Mouse (Mus musculus): ENCODE results near the gene Vax1.

Gene Vax1

DNA sequence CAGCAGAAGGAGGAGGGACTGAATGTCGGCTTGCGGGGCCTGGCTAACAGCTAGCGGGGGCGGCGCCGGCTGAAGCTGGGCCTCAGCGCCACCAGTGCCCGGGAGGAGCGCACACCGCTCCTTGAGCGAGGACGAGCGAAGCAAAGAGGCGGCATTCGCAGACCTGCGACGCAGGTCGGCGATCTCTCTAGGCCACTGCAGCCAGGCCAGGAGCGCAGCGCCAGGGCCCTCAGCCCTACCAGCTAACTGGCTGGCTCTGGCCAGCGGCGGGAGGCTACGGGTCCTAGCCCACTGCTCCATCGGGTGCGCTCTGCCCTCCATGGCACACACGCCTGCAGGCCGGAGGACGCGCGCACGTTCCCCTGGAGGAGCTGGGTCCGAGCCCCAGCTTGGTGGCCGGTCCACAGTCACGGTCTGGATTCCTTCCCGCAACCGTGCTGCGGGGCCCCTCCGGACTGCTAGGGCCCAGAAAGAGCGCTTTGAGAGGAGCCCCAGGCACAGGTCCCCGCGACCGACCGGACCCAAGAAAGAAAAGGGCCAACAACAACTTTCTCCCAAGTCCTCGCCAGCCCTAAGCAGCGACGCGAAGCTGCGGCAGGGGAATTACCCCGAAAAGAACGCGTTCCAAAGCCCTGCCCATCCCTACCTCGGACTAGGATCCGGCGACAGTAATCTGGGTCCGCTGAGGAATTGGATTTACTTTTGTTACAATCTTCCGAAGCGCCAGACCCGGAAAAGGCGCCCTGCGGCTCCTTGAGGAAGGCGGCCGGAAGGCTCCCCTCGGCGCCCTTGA is 517 bp downstream of the Vax1 start:
- DNase-seq (ENCODE audit: low spot score), result no peak

DNA sequence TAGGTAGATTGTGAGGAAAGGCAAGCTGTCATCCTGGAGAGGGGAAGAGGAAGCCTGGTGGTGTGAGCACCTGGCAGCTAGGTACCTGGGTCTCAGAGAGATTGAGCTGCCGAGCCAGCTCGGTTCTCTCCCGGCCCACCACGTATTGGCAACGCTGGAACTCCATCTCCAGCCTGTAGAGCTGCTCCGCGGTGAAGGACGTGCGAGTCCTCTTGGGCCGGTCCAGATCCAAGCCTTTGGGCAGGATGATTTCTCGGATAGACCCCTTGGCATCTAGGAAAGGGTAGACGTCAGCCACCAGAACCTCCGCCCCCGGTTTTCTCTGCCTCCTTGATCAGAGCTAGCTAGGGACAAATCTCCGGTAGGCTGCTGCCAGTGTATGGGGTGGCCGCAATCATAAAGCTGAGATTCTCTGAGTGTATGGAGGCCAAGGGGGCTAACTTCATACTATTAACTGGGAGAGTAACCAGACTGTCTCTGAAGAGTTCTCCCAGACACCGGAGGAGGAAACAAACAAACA is 1.4 kb downstream of the Vax1 start:
- no peak for DNase-seq (ENCODE audit: low spot score)

DNA sequence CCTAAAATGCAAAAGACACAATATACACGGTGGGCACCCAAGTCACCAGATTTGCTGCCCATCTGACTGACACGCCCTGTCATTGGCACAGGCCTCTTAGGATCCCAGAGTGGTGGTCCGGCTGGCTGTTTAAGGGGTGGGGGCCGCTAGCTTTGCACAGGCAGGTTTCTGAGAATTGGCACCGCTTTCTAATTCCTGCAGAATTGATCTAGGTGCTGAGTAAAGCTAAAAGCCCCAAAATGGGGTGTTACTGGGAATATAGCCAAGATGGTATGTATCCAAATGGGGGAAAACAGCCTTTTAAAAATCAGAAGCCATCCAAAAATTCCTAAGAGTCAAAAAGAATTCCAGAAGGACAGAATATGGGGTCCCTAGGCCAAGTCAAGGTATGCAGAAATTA is 2.0 kb downstream of the Vax1 start:
- no peak for DNase-seq (ENCODE audit: low spot score)

DNA sequence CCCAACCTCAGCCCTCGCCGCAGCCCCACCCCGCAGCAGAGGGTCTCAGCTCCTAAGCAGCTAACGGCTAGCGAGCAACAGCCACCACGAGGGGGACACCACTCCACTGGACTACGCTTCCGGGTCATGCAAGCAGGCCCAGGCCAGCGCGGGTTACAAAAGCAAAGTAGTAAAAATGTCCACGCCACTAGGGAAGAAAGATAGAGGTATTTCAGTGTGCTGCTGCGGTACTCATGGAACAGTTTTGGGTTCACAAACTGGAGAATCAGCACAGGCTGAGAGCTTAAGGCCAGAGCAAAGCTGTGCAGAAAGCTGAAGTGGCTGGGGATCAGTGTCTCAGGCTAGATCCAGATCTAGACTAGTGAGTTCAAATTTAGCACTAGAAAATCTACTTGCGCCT is 3.0 kb downstream of the Vax1 start:
- DNase-seq (ENCODE audit: low spot score), result no peak

DNA sequence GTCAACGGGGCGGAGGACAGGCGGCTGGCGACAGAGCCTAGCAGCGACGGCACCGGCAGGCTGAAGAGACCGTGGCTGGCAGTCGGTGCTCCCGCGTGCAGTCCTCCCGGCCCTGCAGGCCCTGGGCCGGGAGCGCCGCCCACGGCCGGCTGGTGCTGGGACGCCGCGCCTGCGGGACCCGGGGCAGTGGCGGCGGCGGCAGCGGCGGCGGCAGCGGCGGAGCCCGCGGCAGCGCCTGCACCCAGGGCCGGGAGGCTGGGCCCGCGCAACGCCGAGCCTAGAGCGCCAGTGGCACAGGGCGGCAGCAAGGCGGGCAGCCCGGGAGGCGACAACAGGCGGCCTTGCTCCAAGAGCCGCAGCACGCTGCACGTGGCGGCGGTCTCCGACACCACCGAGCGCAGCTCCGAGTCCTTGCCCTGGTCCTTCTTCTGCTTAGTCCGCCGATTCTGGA is 3.5 kb downstream of the Vax1 start:
- no peak for DNase-seq (ENCODE audit: low spot score)

DNA sequence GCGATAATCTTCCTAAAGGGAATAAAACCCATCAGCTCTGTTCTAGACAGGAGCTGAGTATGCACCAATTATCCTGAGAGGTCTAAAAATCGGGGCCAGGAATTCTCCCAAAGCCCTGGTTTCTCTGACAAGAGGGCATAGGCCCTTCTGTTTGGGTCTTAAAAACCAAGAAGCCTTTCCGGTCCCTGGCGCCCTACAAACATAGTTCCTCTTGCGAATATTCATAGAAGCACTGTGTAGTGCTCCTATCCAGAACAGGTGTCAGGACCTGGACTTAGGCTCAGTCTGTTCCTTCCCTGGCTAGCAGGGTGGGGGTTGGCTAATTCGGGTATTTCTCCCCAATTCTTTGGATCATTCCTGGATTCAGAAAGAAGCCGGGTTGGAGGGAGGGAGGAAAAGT is 4.3 kb downstream of the Vax1 start:
- no peak for DNase-seq (ENCODE audit: low spot score)

DNA sequence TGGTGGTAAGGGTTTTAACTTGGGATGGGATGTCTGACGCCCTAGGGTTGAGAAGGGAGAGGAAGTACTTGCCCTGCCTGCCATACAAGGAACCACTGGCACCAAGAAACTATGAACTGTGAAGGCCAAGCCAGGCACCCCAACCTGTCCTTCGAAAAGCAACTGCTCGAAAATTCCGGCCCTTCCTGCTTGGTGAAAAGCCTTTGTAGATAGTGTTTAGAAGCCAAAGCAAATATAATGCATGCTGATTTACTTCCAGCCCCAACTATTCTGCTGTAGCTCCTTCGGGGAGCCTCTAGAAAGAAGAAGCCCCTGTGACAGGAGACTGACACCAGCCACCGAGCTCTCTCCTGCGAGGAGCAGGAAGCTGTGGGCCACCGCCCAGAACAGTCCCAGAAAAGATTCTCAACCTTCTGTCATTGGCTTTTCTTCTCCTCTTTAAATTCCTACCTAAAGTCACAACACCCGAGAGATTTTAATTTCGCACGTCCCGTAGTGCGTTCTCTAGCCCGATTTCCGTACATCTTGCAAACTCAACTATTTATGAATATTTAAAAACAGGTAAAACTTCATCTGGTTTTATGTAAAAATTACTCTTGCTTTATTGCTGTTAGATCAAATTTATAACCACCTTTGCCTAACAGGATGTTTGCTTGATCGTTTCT is 4.8 kb downstream of the Vax1 start:
- DNase-seq (ENCODE audit: low spot score), result no peak

DNA sequence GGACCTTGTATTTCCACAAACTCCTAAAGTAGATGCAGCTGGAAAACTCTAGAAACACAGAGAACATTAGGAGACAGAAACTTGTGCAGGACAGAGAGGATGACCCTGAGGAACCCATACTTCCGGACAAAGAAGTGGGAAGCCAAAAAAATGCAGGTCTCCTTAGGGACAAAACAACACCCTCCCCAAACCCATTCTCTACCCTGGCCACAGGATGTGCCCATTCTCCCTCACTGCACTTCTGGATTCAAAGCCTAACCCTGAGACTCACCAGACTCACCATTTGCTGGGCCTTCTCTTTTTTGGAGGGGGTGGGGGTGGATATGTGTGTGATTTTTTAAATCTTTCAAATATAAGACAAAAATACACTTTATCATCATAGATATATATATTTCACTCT is 5.7 kb downstream of the Vax1 start:
- no peak for DNase-seq (ENCODE audit: low spot score)

DNA sequence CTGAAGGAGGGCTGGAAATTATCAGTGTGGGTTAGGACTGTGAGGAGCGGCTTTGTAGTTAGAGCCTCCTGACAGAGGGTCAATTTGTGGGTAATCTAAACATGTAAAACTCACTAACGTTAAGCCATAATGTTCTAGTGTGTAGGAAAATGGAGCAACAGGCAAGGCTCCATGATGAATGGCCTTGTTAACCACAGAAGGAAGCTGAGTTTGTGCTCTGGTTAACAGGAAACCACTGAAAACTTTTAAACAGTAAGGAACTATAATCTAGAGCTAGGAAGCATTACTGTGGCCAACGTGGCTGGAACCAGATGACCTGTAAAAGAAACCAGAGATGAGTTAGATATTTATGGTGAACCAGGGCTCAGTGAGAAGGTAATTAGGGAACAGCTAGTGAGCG is 13.2 kb downstream of the Vax1 start:
- no peak for DNase-seq (ENCODE audit: low spot score)

DNA sequence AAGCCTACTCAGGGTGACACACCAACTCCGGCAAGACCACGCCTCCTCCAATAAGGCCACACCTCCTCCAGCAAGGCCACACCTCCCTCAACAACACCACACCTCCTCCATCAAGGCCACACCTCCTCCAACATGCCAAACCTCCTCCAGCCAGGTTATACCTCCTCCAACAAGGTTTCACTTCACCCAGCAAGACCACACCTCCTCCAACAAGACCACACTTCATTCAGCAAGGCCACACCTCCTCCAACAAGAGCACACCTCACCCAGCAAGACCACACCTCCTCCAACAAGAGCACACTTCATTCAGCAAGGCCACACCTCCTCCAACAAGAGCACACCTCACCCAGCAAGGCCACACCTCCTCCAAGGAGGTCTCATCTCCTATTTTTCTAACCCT is 15.7 kb downstream of the Vax1 start:
- no peak for DNase-seq (ENCODE audit: low spot score)

DNA sequence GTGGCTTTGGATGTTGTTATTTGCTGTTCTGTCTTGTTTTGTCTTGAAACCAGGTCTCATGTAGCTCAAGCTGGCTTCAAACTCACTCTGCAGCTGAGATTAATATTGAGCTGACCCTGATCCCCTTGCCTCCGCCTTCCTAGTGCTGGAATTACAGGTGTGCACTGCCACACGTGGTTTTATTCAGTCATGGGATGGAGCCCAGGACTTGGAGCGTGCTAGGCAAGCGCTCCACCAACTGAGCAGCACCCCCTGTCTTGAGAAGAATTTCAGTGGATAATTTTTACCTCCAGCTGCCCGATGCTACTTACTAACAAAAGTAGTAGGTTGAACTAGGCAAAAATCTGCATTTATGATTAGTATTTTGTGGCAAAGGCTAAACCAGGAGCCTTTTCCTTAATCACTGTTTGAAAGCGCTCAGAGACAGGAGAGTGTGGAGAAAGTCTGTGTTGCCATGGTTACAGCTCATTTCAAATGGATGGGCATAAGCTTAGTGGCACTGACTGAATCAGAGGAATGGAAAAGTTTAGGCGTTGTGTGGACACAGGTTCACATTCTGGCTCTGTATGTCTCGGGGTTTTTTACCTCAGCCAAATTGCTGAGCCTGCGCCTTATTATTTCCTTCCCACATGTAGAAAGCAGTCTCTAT is 24.2 kb downstream of the Vax1 start:
- DNase-seq (ENCODE audit: low spot score), result no peak

DNA sequence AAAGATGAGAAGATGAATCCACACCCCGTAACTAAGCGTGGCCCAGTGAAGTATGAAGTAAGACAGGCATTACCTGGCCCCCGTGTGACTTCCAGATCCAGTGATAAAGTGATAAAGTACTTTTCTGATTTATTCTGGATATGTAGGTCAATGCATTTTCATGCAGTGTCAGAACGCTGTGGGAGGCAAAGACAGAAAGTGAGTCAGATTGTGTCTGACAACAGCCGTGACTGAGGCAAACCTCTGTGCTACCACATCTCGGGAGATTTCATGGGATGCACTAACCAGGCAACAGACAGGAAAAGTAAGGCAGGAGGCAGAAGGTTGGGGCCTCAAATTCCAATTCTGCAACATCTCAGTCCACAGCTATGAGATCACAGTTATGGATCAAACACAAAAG is 24.8 kb downstream of the Vax1 start:
- DNase-seq (ENCODE audit: low spot score), result no peak

DNA sequence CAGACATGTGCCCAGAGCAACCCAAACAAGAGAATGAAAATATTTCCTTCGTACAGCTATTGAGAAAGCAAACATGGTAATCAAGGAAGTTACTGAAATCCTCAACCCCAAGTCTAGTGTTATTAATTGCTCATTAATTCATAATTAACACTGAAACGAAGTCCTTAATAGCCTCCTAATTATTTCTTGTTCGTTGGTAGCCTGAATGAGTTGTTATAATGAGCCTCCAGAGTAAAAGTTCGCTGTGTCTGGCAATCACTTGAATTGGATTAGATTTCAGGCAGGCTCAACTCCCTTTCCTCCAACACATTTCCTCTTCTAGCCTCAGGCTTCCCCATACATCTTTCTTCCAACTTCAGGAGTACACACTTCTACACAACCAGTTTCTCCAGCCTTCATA is 27.6 kb downstream of the Vax1 start:
- DNase-seq (ENCODE audit: low spot score), result no peak

DNA sequence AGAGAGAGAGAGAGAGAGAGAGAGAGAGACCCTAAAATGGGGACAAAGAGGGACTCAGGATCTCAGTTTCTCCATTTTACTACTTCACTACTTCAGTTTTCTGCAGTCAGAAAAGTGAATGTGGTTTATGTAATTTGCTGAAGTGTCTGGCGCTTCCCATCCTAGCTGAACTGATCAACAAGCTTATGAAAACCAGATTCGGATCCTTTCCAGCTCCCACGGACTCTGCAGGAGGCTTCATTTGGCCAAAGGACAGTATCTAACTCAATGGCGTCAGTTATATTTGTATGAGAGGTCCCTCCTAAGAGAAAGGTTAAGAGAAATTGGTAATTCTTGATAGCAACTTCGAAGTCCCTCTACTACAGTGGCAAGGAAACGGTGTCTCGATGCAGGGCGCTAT is 34.5 kb downstream of the Vax1 start:
- DNase-seq (ENCODE audit: low spot score), result no peak

DNA sequence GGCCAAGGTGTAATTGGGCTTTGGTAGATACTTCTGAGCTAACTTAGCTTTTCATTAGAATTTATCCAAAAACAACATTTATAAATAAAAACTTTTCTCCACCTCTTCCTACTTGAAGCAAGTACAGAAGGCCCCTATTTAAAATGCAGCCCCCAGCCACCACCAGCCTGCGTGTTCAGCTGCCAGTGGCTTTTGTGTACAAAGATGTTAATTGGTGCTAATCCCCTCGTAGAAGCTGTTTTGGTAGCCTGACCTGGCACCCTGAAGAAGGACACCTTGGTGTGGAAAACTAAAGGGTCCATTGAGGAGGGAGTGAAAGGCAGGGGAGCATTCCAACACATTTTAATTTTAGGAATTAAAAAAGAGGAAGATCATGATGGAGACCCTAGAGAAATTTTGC is 34.9 kb downstream of the Vax1 start:
- DNase-seq (ENCODE audit: low spot score), result no peak

DNA sequence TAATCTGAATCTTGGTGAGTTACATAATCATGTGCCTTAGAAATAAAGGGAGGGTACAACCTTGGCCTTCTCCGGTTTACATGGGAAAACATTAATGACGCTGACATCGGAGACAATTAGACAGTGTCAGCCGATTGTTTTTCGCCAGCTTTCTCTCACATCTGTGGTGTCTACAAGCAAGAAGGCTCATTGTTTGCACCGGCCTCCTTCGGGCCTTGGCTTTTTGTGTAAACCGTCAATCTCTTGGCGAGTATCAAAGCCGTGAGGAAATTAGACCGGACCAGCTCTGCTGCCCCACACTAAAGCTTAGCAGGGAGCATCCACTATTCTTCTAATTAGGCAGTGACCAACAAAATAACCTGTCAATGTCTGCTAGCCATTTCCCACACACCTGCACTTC is 36.7 kb downstream of the Vax1 start:
- DNase-seq (ENCODE audit: low spot score), result no peak

DNA sequence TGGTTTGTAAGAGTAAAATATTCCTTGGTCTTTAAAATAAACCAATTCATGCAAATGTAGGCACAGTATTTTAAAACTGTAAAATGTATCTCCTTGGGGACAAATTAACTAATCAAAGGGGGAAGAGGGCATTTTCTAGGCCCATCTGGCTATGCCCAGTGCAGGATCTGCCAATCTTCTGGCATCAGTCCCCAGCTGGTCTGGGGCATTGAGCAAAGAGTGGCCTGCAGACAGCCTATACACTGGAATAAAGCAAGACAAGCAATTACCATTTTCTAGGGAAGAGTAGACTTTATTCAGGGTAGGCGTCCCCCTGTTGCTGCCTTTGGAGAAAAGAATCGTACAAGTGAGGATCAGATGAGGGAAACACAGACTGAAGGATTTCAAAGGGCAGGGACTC is 40.2 kb downstream of the Vax1 start:
- no peak for DNase-seq (ENCODE audit: low spot score)

DNA sequence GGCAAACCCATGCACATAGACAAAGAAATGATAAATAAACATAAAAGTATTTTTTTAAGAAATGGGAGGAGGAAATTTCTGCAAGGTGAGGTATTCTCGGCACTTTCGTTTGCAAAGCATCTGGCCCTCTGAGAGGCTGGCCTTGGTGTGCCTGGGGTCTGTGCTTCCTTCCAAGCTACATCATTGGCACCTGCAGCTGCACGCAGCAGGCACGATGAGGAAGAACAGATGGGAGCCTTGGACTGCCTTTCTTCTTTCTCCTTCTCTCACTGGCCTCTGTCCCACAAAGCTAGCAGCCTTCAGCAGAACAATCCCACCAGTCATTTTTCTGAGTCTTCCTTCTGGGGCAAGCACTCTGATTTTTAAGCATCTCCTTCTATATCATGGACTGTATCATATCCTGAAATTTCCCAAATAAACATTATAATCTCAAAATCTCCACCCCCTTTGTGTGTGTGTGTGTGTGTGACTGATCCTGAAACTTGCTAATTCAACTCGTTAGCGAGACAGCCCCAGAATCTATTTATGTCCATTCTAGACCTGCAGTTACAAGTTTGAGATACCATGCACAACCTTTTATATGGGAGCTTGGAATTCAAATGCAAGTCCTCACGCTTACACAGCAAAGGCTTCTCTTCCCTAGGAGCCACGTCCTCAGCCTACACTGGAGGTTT is 41.2 kb downstream of the Vax1 start:
- DNase-seq (ENCODE audit: low spot score), result no peak

DNA sequence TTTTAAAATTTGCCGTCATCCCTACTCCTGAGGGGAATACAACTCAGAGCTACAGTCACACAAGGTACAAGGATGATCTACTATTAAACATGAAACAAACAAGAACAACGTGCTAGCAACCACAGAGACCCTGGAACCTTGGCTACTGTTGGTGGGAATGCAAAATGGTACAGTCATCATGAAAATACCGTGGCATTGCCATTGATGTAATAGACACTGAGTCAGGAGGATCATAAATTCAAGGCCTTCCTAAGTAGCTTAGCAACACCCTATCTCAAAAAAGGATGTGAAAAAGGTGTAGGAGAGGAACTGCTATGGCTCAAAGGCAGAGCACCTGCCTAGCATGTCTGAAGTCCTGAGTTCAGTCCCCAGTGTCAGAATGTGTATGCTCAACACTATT is 42.4 kb downstream of the Vax1 start:
- DNase-seq (ENCODE audit: low spot score), result no peak

Data from adipocyte (in vitro differentiated cells).